Mouse (Mus musculus): Measurements from ENCODE around the gene G530012D18Rik. TPM values are rescaled to one million over a fixed set of nuclear protein-coding genes. Genes with fewer than 3 reads are reported as not detected.
"Not testable (repeated sequence)": the region's sequence is repeated elsewhere in the genome, so short reads cannot be mapped to it uniquely, and the experiment has no call there.

The G530012D18Rik gene
- polyA plus RNA-seq, 1 experiment from 2014 or later, result not detected

- not testable (repeated sequence) for H3K4me3 ChIP-seq
Observed at GRCm38 (mm10) chr1:85588697-85589096, 13.2 kb downstream of the G530012D18Rik start.

GRCm38 (mm10) chr1:85592526-85592925 is 17.1 kb downstream of the G530012D18Rik start:
- H3K9ac ChIP-seq; H3K4me2 ChIP-seq (replicated peaks); H3K27ac ChIP-seq; H3K36me3 ChIP-seq; H3K9me3 ChIP-seq; H3K27me3 ChIP-seq (replicated peaks); ATAC-seq (ENCODE audit: low FRiP score, low read depth); H3K4me1 ChIP-seq; H3K4me3 ChIP-seq: not testable (repeated sequence)
- 83% methylated on average over 8 of the region's 8 CpGs for WGBS

More at GRCm38 (mm10) chr1:85588697-85589096, 13.2 kb downstream of the G530012D18Rik start:
- H3K9ac ChIP-seq; H3K9me3 ChIP-seq; H3K4me1 ChIP-seq; H3K27me3 ChIP-seq (replicated peaks); H3K4me2 ChIP-seq (replicated peaks); H3K36me3 ChIP-seq; ATAC-seq (ENCODE audit: low FRiP score, low read depth); H3K27ac ChIP-seq: not testable (repeated sequence)
- 69% methylated on average over 1 of the region's 2 CpGs for WGBS

- not testable (repeated sequence) for H3K9me3 ChIP-seq; ATAC-seq (ENCODE audit: low FRiP score, low read depth); H3K27ac ChIP-seq; H3K4me3 ChIP-seq; H3K4me2 ChIP-seq (replicated peaks); H3K27me3 ChIP-seq (replicated peaks); H3K4me1 ChIP-seq; H3K36me3 ChIP-seq; H3K9ac ChIP-seq
- WGBS, result 77% methylated on average over 17 of the region's 17 CpGs
Observed at GRCm38 (mm10) chr1:85598271-85599012, 23.0 kb downstream of the G530012D18Rik start, which contains the start of gene Sp110. TSS of gene Sp110 (minus strand) at chr1:85598817.

DNA sequence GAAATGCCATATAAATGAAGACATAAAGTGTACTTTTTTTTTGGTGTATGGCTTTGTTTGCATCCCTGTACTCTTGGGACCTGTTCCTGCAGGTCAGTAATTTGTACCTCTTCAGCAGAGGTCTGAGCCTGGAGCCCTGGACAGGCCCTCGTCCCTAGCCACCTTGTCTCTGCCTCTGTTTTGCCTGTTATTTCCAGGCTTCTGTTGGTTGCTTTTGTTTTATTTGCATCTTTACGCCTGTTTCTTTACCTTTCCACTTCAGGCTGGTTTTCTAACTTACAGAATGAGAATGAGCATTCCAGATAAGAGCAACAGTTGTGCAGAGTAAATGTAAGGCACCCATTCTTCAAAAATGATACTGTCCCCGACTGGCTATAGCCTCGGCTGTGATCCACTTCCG is 24.6 kb downstream of the G530012D18Rik start, which contains the start of gene Sp140:
Gene Sp140, plus strand, starts transcription at position 301 of the 400 bp plus-strand sequence.
- not testable (repeated sequence) for H3K4me1 ChIP-seq; ATAC-seq (ENCODE audit: low FRiP score, low read depth); H3K27ac ChIP-seq; H3K9ac ChIP-seq; H3K9me3 ChIP-seq; H3K36me3 ChIP-seq; H3K27me3 ChIP-seq (replicated peaks); H3K4me2 ChIP-seq (replicated peaks); H3K4me3 ChIP-seq
- 89% methylated on average over 1 of the region's 5 CpGs for WGBS

DNA sequence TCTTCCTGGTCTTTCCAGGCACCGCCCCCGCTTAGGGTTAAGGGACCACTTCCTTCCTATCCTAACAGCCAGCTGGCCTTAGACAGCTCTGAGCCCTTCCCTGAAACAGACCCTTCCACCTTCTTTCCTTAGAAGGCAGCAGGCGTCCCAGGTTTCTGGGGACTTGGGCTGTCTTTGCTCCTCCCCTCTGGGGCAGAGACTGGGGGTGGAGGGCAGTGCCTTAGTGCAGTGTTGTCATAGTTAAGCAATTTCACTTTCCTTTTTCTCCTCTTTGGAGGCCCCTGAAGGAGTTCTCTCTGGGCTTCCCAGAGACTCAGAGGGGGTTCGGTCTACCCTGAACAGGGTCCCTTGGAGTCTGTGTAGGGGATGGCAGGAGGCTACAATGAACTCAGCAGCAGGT is 25.3 kb downstream of the G530012D18Rik start:
- H3K9ac ChIP-seq; ATAC-seq (ENCODE audit: low FRiP score, low read depth); H3K27me3 ChIP-seq (replicated peaks); H3K4me3 ChIP-seq; H3K27ac ChIP-seq; H3K4me1 ChIP-seq; H3K9me3 ChIP-seq; H3K36me3 ChIP-seq; H3K4me2 ChIP-seq (replicated peaks): not testable (repeated sequence)
- 63% methylated on average over 4 of the region's 4 CpGs for WGBS

- H3K9ac ChIP-seq; H3K9me3 ChIP-seq; H3K27me3 ChIP-seq (replicated peaks); H3K4me2 ChIP-seq (replicated peaks); H3K4me3 ChIP-seq; H3K4me1 ChIP-seq; H3K36me3 ChIP-seq; ATAC-seq (ENCODE audit: low FRiP score, low read depth); H3K27ac ChIP-seq: not testable (repeated sequence)
- WGBS, result 89% methylated on average over 1 of the region's 1 CpGs
Observed at GRCm38 (mm10) chr1:85604341-85604740, 28.9 kb downstream of the G530012D18Rik start.

DNA sequence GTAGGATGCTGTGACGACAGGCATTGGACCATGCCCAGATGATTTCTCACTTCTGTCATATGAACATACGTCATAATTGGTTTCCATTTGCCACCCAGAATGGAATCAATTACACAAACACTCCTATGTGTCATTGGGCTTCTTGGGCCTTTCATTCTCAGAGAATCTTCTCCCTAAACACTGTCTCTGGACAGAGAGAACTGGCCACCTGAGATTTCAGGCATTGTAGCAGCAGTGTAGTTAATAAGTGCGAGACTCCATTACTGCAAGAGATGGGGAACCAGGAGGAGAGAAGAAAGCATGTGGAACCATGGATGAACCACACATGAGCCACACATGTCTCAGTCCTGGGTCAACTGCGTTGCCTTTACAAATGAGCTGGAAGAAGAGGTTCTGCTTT is 32.9 kb downstream of the G530012D18Rik start:
- H3K9ac ChIP-seq; H3K36me3 ChIP-seq; H3K4me1 ChIP-seq; H3K27me3 ChIP-seq (replicated peaks); ATAC-seq (ENCODE audit: low FRiP score, low read depth); H3K9me3 ChIP-seq; H3K4me2 ChIP-seq (replicated peaks); H3K4me3 ChIP-seq; H3K27ac ChIP-seq: not testable (repeated sequence)
- WGBS, result 86% methylated on average over 3 of the region's 4 CpGs

DNA sequence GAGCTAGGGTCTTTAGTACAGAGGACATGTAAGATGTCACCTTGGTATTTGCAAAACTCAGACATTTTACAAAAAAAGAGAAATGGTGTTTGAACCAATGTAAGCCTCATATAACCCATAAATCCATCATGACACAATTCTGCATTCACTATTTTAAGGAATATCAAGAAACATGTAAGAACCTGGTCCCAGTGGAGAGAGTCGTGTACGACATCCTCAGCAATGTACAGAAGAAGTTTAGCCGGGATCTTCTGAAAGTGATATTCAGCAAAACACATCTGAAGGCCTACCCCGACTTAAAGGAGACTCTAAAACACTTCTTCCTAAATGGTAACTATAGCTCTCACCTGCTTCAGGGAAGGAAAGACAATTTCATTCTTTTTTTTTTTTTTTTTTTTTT is 35.1 kb downstream of the G530012D18Rik start:
- not testable (repeated sequence) for H3K27ac ChIP-seq; H3K36me3 ChIP-seq; ATAC-seq (ENCODE audit: low FRiP score, low read depth); H3K27me3 ChIP-seq (replicated peaks); H3K4me3 ChIP-seq; H3K9me3 ChIP-seq; H3K9ac ChIP-seq; H3K4me1 ChIP-seq; H3K4me2 ChIP-seq (replicated peaks)
- WGBS, result no CpG with 5 or more reads among the region's 4 CpGs

DNA sequence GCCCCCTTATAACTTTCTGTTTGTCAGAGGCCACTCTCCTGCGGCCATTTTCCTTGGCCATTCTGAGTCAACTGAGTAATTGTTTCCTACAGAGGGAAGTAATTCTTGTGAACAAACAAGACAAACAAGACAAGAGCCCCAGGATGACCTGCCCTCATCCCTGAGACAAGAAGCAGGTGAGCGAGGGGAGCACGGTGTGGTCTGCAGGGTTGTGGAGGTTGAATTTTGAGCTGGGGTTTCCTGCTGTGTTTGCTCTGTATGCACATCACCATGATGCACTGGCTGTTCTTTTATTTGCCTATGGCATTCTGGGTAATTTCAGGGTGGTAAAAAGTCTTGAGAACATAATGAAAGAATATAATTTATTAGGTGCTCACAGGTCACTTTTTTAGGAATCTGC is 39.6 kb downstream of the G530012D18Rik start:
- not testable (repeated sequence) for ATAC-seq (ENCODE audit: low FRiP score, low read depth); H3K4me2 ChIP-seq (replicated peaks); H3K4me1 ChIP-seq; H3K9me3 ChIP-seq; H3K9ac ChIP-seq; H3K27me3 ChIP-seq (replicated peaks); H3K4me3 ChIP-seq; H3K36me3 ChIP-seq; H3K27ac ChIP-seq
- WGBS, result 95% methylated on average over 3 of the region's 3 CpGs

GRCm38 (mm10) chr1:85615819-85616218 is 40.3 kb downstream of the G530012D18Rik start:
- not testable (repeated sequence) for ATAC-seq (ENCODE audit: low FRiP score, low read depth); H3K4me3 ChIP-seq; H3K27me3 ChIP-seq (replicated peaks); H3K4me2 ChIP-seq (replicated peaks); H3K4me1 ChIP-seq; H3K9ac ChIP-seq; H3K27ac ChIP-seq; H3K36me3 ChIP-seq; H3K9me3 ChIP-seq
- WGBS, result 72% methylated on average over 3 of the region's 3 CpGs

- not testable (repeated sequence) for H3K27me3 ChIP-seq (replicated peaks); H3K27ac ChIP-seq; H3K36me3 ChIP-seq; H3K4me3 ChIP-seq; H3K9me3 ChIP-seq; ATAC-seq (ENCODE audit: low FRiP score, low read depth); H3K4me1 ChIP-seq; H3K4me2 ChIP-seq (replicated peaks); H3K9ac ChIP-seq
- WGBS, result 65% methylated on average over 4 of the region's 5 CpGs
Observed at GRCm38 (mm10) chr1:85617161-85617560, 41.7 kb downstream of the G530012D18Rik start.

- not testable (repeated sequence) for H3K27me3 ChIP-seq (replicated peaks); H3K4me2 ChIP-seq (replicated peaks); H3K9me3 ChIP-seq; H3K36me3 ChIP-seq; H3K9ac ChIP-seq; ATAC-seq (ENCODE audit: low FRiP score, low read depth); H3K4me1 ChIP-seq; H3K4me3 ChIP-seq; H3K27ac ChIP-seq
- 64% methylated on average over 1 of the region's 1 CpGs for WGBS
Observed at GRCm38 (mm10) chr1:85618689-85619088, 43.2 kb downstream of the G530012D18Rik start.

Data from neural tube, embryonic 12.5 days (tissue).